Mouse (Mus musculus): ENCODE measurements around the gene Auts2.

Auts2 gene

DNA sequence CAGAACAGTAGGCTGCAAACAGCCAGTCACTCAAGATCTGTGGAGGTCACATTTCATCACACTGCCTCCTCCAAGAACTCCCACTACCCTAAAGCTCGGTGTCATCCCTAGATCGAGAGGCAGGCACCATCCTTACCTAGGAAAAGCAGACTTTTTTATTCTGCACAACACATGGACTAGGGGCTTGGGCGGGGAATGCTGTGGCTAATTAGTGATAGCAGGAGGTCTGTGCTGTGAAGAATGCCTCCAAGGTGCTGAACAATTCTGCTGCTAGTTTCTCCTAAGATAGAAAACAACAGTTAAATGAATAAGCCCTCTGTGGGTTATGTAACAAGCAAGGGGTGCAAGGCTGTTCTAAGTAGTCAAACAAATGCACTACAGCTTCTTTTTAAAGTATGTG, 717.7 kb downstream of the Auts2 start:
- no peak for DNase-seq

DNA sequence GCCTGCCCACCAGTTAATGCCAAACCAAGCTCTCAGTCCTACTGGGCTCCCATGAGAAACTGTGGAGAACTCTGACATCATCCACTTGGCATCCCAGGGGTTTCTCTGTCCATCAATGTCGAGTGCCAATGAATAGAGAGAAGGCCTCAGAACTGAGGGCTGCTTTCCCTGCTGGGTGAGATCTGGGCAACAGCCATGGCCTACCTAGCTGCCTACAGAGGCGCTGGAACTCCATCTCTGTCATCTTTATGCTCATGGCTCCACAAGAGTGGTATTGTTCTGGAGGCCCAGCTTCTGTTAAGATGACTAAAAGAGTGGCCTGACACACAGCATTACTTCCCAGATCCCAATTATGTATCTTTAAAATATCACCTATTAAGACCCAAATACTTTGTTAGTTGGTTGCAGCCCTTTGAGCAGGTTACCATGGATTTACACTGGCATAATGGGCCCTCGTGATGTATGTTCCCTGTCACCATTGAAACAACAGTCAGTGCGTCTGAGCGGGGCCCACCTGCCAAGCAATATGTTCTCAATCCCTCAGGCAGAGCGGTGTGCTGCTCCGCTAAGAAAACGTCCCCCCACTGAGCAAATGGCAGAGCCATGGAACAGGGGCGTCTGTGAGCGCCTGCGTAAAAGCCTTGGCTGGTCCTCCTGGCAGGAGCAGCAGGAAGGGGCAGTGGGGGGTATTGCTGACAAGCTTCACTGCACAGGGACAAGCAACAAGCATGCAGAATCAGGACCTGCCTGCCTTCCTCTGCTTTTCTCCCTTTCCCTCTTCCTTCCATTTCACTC, 718.8 kb downstream of the Auts2 start:
- peak; percentile 56 for DNase-seq

GRCm38 (mm10) chr5:131821461-131821860, 721.7 kb downstream of the Auts2 start:
- DNase-seq = no peak

DNA sequence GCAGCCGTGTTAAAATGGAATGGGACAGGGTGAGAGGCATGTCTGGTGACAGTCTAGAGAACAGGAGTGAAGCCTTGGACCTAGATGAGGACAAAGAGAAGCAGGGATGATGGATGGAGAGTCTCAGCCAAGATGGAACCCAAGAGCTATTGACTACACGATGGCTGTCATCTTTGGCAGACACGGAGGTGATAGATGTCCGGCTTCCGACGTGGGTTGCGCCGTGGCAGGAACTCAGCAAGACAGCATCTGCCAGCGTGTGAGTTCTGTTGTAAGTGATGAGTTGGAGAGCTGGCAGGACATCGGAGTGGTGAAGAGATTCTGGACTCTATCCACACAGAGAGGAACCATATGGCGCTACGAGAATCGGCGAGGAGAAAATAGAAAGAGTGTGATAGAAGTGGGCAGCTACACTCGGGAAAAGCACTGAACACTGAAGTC, 723.9 kb downstream of the Auts2 start:
- DNase-seq = peak; percentile 79

GRCm38 (mm10) chr5:131815498-131815897, 727.6 kb downstream of the Auts2 start:
- DNase-seq = no peak

DNA sequence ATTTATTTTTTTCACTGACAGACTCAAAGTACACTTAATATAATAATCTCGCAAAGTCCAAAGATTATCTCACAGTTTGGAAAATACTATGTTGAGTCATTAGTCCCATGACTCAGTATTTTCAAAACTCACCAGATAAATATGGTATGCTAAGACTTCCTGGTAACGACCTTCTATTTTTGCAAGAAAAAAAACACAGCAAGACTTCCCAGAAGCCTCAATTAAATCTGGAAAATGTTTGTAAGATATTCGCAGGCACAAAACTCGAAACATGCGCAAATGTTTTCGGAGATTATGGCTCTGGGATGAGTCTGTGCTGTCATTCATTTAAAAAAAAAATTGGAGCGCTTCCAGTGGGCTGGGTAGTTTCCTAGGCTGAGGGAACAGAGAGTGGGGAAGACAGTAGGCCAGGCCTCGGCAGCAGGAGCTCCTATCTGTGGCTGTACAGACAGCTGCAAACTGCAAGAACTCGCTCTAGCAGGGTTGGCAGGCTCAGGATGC, 728.6 kb downstream of the Auts2 start:
- DNase-seq = no peak

- no peak for DNase-seq
Measured at GRCm38 (mm10) chr5:131813952-131814502, 729.1 kb downstream of the Auts2 start.

DNA sequence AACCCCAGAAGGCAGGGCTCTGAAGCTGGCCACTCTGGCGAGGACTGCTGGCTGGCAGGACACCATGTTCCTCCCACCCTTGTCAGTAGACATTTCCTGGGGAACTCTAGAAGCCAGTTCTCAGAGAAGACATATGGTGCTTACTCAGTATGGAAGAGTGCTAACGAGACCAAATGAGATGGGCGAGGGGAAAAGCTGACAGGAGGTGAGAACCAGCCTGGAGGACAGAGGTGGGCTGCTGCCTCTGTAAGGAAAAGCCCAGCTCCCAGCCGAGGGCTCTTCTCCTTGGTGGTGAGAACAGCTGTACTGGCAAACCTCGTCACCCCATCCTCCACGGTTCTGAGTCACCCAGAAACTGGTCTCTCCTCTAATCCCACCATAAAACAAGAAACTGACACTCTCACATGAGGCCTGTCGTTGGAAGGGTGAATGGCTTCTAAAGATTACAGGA, 729.8 kb downstream of the Auts2 start:
- peak; percentile 66 for DNase-seq

GRCm38 (mm10) chr5:131812483-131813063, 730.6 kb downstream of the Auts2 start:
- no peak for DNase-seq

GRCm38 (mm10) chr5:131806350-131806749, 736.8 kb downstream of the Auts2 start:
- no peak for DNase-seq

GRCm38 (mm10) chr5:131805277-131805676, 737.9 kb downstream of the Auts2 start:
- DNase-seq = no peak

- no peak for DNase-seq
Measured at GRCm38 (mm10) chr5:131803609-131804008, 739.5 kb downstream of the Auts2 start.

GRCm38 (mm10) chr5:131802340-131803036, 740.7 kb downstream of the Auts2 start:
- no peak for DNase-seq

DNA sequence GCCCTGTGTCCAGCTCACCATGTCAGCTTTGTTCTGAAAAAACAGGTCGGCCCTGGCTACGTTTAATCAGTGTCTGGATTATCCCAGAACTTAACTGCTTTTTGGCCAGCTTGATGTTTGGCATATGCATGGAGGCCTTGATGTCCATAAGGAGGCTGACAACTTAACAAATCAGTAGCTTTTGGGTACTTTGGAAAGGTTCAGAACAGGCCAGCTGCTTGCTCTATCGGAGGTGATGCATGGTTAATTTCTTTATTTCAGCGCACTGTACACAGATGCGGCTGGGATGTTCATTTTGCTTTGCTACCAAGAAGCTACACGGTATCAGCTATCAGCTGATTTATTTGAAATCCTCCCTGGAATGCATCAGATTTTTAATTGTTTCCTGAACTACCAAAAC, 741.2 kb downstream of the Auts2 start:
- DNase-seq = no peak

DNA sequence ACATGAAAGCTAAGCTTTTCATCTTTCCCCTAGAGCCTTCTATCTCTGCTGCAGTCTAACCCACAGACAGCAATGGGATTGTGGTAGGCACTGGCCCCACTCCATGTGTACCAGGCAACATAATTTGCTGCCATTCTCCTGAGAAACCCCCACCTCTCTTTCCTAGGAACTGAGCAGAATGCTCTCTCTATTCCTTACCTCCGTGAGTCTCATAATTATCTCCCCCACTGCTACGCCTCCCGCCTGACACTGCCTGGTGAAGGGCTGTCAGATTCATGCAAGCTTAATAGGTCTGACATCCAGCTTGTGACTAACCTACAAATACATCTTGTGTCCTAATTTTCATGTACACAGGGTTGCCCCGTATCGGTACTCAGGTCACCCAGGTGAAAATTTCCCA, 744.8 kb downstream of the Auts2 start:
- no peak for DNase-seq

DNA sequence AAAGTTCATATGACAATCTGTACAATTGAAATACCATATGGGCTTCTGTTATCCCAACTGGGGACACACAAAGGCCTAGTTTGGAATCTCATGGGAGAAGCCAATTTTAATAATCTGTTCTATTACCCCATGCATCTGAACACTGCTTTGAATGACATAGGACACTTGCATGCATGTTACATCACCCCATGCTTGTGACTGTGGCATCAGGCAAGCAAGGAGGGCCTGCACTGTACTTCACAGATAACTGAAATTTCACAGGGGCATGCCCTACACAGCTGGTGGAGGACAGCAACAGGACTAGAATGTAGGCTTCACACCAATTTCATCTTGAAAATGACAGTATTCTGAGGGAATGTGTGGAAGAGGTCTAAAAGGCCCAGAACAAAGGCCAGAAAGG, 746.1 kb downstream of the Auts2 start:
- no peak for DNase-seq

GRCm38 (mm10) chr5:131794411-131795133, 748.6 kb downstream of the Auts2 start:
- peak; percentile 78 for DNase-seq

DNA sequence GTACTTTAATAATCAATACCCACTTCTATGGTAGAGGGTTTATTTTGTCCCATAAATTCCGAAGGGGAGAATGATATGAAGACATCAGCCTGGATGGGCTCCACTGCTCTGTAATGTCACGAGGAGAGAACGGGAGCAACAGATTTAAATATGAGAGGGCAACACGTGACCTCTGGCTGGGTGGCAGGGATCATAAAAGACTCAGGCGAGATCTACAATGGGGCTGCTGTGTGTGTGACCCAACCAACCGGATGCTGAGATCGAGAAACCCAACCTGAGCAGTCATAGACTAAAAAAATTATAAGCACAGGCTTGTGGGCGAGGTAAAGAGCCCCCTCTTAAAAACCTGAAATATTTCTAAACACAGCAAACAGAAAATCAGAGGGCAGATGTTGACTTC, 753.5 kb downstream of the Auts2 start:
- no peak for DNase-seq

- no peak for DNase-seq
Measured at GRCm38 (mm10) chr5:131788008-131788407, 755.1 kb downstream of the Auts2 start.

GRCm38 (mm10) chr5:131783241-131783640, 759.9 kb downstream of the Auts2 start:
- no peak for DNase-seq

DNA sequence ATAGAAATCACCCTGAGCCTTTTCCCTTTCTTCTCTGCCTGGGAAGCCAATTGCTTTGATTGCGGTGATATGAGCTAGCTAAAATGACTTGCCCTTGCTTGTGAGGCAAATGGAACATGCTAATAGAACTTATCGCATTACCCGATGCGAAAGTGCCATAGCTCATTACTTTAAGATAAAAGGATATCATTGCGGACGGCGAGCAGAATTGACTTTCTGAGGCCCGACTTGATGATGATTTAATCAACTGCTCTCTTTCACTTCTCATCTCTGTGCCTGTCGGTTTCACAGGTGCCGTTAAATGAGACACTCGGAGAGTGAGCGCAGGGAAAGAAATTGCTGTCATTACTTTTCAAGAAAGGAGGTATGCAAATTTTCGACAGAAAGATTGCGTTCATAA, 762.1 kb downstream of the Auts2 start:
- no peak for DNase-seq

- DNase-seq = no peak
Measured at GRCm38 (mm10) chr5:131779171-131779570, 764.0 kb downstream of the Auts2 start.

GRCm38 (mm10) chr5:131775672-131776071, 767.5 kb downstream of the Auts2 start:
- no peak for DNase-seq
